In the genomic region with DNA sequence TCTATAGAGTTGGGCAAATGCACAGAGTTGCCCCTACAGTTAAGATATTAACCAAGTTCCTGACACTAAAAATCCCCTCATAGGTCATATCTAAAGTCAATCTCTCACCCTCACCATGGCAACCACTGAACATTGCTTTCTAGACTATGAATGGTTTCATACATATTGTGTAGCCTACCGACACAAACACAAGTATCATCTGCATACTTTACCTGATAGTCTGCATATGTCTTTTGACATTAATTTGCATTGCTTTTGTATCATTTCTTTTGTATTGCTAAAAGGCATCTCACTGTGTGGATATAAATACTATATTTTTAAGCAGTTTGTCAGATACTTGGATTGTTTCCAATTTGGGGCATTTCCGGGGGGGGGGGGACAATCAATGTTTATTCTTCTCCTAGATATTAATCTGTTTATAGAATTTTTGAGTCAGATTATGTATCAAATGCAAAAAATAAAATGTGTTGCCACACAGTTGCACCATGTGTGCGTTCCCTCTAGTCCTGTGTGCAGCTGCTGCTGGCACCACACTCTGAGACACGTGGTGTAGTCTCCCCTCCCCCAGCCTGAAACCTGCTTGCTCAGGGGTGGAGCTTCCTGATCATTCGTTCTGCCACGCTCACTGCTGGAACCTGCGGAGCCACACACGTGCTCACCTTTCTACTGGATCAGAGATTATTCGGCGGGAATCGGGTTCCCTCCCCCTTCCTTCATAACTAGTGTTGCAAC, we compare ENCODE assay signal across 13 mouse cellular contexts.
DNase-seq lines count a peak whose midpoint lies in the region; ATAC-seq and TF ChIP-seq lines count a peak whose summit lies in the region.
"Had no signal": no experiment of that assay in that cellular context is flagged by ENCODE, and none has a peak within 500 bp of the region (broad histone marks: within the 10 kb centered on the region; RNA-seq: fewer than 3 reads in every experiment).

No protein-coding gene starts in this region.

- H3K4me3 ChIP-seq in heart, embryonic 10.5 days, result no peak overlapping the region
- no peak overlapping the region for H3K4me3 ChIP-seq in midbrain, embryonic 14.5 days (replicated peaks; ENCODE audit: low read depth, low read length)
- no peak overlapping the region for H3K4me3 ChIP-seq in midbrain, embryonic 16.5 days (ENCODE audit: low read depth, low read length)
- H3K4me3 ChIP-seq in layer of hippocampus, adult 2 months, result no peak overlapping the region
- H3K4me3 ChIP-seq: heart, embryonic 15.5 days; intestine, embryonic 15.5 days had no signal

- WGBS in heart, embryonic 10.5 days, result 81% methylated on average over 11 of the region's 11 CpGs
- 69% methylated on average over 11 of the region's 11 CpGs for WGBS in midbrain, embryonic 14.5 days
- 72% methylated on average over 11 of the region's 11 CpGs for WGBS in midbrain, embryonic 16.5 days

- no peak for ATAC-seq in midbrain, embryonic 14.5 days (ENCODE audit: low FRiP score, low TSS enrichment)
- ATAC-seq in midbrain, embryonic 16.5 days, result no peak
- no peak for ATAC-seq in megakaryocyte progenitor cell, adult 5-6 weeks (replicated peaks; ENCODE audit: poor library complexity)
- ATAC-seq: intestine, embryonic 15.5 days had no signal

- H3K36me3 ChIP-seq in heart, embryonic 10.5 days, result no peaks in the 10 kb centered on the region
- H3K36me3 ChIP-seq in midbrain, embryonic 14.5 days (ENCODE audit: control insufficient read depth, insufficient read depth, low read length), result no peaks in the 10 kb centered on the region
- no peaks in the 10 kb centered on the region for H3K36me3 ChIP-seq in midbrain, embryonic 16.5 days (ENCODE audit: control insufficient read depth, insufficient read depth, low read length)
- H3K36me3 ChIP-seq: heart, embryonic 15.5 days; intestine, embryonic 15.5 days had no signal

- no peak overlapping the region for H3K9ac ChIP-seq in midbrain, embryonic 14.5 days (replicated peaks; ENCODE audit: low read length)
- no peak overlapping the region for H3K9ac ChIP-seq in midbrain, embryonic 16.5 days (ENCODE audit: low read depth, low read length)
- H3K9ac ChIP-seq: heart, embryonic 15.5 days; intestine, embryonic 15.5 days had no signal

- no peak for TF ChIP-seq CTCF in layer of hippocampus, adult 2 months (conservative IDR thresholded peaks at IDR 0.05)

- no peak overlapping the region for H3K27ac ChIP-seq in heart, embryonic 10.5 days
- H3K27ac ChIP-seq in midbrain, embryonic 14.5 days (replicated peaks; ENCODE audit: low read depth, low read length), result no peak overlapping the region
- no peak overlapping the region for H3K27ac ChIP-seq in midbrain, embryonic 16.5 days (ENCODE audit: low read length)
- H3K27ac ChIP-seq in layer of hippocampus, adult 2 months, result no peak overlapping the region
- H3K27ac ChIP-seq: heart, embryonic 15.5 days; intestine, embryonic 15.5 days; macrophage had no signal

- H3K27me3 ChIP-seq in heart, embryonic 10.5 days (ENCODE audit: insufficient read depth, poor library complexity, severe bottlenecking), result no peaks in the 10 kb centered on the region
- H3K27me3 ChIP-seq in midbrain, embryonic 14.5 days (ENCODE audit: control insufficient read depth, insufficient read depth, low read length), result no peaks in the 10 kb centered on the region
- H3K27me3 ChIP-seq in midbrain, embryonic 16.5 days (ENCODE audit: control insufficient read depth, insufficient read depth, low read depth, low read length), result no peaks in the 10 kb centered on the region
- H3K27me3 ChIP-seq: heart, embryonic 15.5 days; intestine, embryonic 15.5 days had no signal

- H3K9me3 ChIP-seq in heart, embryonic 10.5 days, result no peaks in the 10 kb centered on the region
- no peaks in the 10 kb centered on the region; the same call in 1 of the 2 replicates for H3K9me3 ChIP-seq in midbrain, embryonic 14.5 days (ENCODE audit: control insufficient read depth, low read length)
- H3K9me3 ChIP-seq in midbrain, embryonic 16.5 days (replicated peaks; ENCODE audit: control insufficient read depth, low read length, poor library complexity, severe bottlenecking), result no peaks in the 10 kb centered on the region
- H3K9me3 ChIP-seq: heart, embryonic 15.5 days; intestine, embryonic 15.5 days had no signal

- DNase-seq in heart, adult 11 months, result peak; percentile 42
- no peak for DNase-seq in heart, embryonic 10.5 days (ENCODE audit: low spot score)
- peak; percentile 21 for DNase-seq in midbrain, embryonic 14.5 days
- peak; percentile 2 for DNase-seq in fat pad, adult 2 months (ENCODE audit: extremely low read depth, low read depth, low spot score)
- peak; percentile 38 to 55 for DNase-seq in layer of hippocampus, adult 2 months (ENCODE audit: low spot score in 2 of 2)
- no peak for DNase-seq in frontal cortex, postnatal 10 days (ENCODE audit: low spot score in 2 of 2)
- DNase-seq: cerebellum, postnatal 36 days; kidney, postnatal 25 days had no signal

- no peak overlapping the region for H3K4me2 ChIP-seq in midbrain, embryonic 14.5 days (ENCODE audit: low read length)
- H3K4me2 ChIP-seq in midbrain, embryonic 16.5 days (ENCODE audit: low read length), result no peak overlapping the region
- H3K4me2 ChIP-seq: heart, embryonic 15.5 days; intestine, embryonic 15.5 days had no signal

- H3K4me1 ChIP-seq in heart, embryonic 10.5 days, result no peaks in the 10 kb centered on the region
- H3K4me1 ChIP-seq in midbrain, embryonic 14.5 days (ENCODE audit: control insufficient read depth, insufficient read depth, low read length), result peaks cover 11% of the 10 kb centered on the region
- peaks cover 10% of the 10 kb centered on the region for H3K4me1 ChIP-seq in midbrain, embryonic 16.5 days (ENCODE audit: control insufficient read depth, insufficient read depth, low read length)
- H3K4me1 ChIP-seq: heart, embryonic 15.5 days; intestine, embryonic 15.5 days had no signal

Comparison
In these comparisons a context has a peak if more than half of its experiments do, and no peak if none do; other contexts are left out.
1. DNase-seq: peak in heart, adult 11 months (single experiment), midbrain, embryonic 14.5 days (single experiment), fat pad, adult 2 months (single experiment) and layer of hippocampus, adult 2 months (2 of 2); none in heart, embryonic 10.5 days (single experiment) and frontal cortex, postnatal 10 days (0 of 2).